Mouse (Mus musculus) colon, adult 2 months (tissue): ENCODE measurements around the gene Spaar. TPM values are rescaled to one million over a fixed set of nuclear protein-coding genes. Genes with fewer than 3 reads are reported as not detected.

Source experiments
- polyA plus RNA-seq: library from polyadenylated mRNA; depleted of rRNA; stranded (reverse); fragments of >200 nt; gene quantifications from 2 replicates; pipeline ENCODE4 v1.2.3, GENCODE M21; 2012; rRNA removed

Gene Spaar
- 0.89 and 1.2 TPM in 2 replicates for polyA plus RNA-seq

DNA sequence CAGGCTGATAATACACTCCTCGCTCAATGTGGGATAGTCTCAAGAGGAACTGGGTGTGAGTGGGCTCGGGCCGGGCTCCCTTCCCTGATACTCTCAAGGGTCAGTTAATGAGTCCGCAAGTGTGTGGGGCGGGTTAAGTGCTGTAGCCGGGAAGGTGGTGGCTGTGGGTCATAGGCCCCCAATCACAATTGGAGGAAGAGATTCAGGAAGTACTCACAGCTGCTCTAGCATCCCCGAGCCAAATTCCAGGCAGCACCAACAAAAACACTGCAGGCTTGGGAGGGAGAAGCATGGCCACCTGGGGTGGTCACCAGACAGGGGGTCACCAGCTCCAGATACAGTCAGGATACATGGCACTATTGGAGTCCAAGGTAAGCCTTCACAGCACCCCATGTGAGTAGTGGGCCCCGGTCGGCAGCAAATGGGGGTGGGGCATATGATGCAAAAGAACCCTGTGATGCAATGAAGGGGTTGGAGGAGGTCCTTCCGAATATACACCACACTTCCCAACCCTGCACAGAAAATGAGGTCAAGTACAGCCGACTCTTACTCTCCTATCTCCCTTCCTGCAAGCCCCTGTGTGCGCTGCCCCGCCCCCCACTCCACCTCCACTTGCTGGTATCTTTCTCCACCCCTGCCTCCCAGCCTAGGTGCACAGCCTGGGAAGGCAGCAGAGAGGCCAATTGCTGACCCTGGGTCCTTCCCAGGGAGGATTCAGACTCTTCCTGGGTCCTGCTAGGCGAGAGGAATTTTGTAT, at the start of gene Spaar:
Gene Spaar, plus strand, starts transcription at position 241 of the 757 bp plus-strand sequence.

DNA sequence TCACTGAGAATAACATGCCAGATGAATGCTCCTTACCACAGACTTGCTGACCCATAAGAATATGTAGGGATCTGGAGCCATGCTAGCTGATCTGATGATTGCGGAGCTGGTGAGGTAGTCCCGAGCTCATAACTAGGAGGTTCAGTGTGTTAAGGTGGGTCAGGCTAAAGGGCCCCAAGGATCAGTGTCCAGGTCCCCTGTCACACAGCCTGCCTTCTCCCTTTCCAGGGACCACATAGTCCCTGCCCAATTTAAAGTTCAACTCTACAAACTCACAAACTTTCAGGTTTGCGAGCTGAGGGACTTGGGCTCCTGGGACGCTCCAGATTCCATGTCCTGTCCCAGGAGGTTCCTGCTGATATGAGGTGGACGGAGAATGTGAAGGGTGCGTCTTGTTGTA, 29.1 kb upstream of the Spaar start, which contains the start of gene Olfr70:
Gene Olfr70, minus strand, starts transcription at position 101 of the 400 bp plus-strand sequence.

DNA sequence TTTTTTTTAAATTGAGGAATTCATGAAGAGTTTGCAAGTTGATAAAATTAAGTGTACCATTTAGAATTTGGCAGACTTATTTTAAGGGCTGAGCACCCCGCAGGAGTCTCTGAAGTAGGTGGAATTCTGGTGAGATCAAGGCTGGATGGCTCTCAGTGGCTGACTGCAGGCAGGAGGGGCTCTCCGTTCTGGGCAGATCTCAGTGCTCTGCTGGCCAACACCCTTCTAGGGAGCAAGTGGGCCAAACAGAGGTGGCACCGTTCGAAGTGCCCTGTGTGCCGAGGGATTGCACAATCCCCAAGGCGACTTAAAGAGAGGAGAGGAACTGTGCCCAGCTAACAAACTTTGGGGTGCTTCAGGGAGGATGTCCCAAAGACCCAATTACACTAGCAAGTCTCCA, 20.0 kb upstream of the Spaar start, which contains the start of gene Olfr71:
Gene Olfr71, minus strand, starts transcription at position 387 of the 400 bp plus-strand sequence.

DNA sequence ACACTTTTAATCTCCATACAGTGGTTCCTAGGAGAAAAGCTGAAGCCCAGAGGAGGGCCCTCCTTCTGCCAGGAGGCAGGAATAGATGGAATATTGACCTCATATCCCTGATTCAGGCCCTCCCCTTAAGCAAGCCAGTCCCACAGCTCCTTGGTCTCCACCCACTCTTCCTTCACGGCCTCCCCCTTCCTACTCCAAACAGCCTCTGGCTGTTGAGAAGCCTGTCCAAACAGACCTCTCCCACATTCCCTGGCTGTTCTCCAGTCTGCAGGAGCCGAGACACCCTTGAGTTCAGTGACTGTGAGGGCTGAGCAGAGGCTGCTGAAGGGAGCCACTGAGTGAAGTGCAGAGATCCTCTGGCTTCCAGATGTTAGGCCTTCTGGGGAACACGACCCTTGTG, 2.8 kb upstream of the Spaar start, which contains the start of gene Hrct1:
Gene Hrct1, plus strand, starts transcription at position 194 of the 400 bp plus-strand sequence.

DNA sequence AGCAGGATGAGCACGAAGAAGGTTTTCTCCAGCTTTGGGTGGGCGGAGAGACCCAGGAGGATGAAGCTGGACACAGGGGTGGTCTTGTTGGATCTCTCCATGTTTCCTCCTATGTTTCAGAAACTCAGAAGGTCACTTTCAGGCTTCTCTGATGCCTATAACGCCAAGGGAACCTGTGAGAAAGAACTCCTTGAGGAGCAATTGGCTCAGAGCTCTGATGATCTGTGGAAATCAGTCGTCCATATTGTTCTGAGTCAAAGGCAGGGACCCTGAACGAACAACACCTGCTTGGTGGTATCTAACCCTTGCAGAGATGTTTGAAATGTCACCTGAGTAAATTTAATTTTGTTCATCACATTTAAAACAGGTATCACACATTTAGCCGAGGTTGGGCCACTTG, 41.1 kb downstream of the Spaar start, which contains the start of gene Olfr159:
Gene Olfr159, minus strand, starts transcription at position 101 of the 400 bp plus-strand sequence.

Other genes starting within 250 kb of the Spaar start
- 0.54 and 1.1 TPM in 2 replicates for gene Sit1, start 246.3 kb upstream of the Spaar start, polyA plus RNA-seq
- 347 and 577 TPM in 2 replicates for gene Ccdc107, start 237.1 kb upstream of the Spaar start, polyA plus RNA-seq
- 49.5 and 64.1 TPM in 2 replicates for gene Arhgef39, start 230.3 kb upstream of the Spaar start, polyA plus RNA-seq
- gene Car9, start 223.1 kb upstream of the Spaar start, polyA plus RNA-seq, result 70.7 and 71.6 TPM in 2 replicates
- gene Tpm2, start 206.3 kb upstream of the Spaar start, polyA plus RNA-seq, result 199 and 235 TPM in 2 replicates
- gene Creb3, start 167.7 kb upstream of the Spaar start, polyA plus RNA-seq, result 93.5 and 113 TPM in 2 replicates
- 98.4 and 102 TPM in 2 replicates for gene Tln1, start 167.3 kb upstream of the Spaar start, polyA plus RNA-seq
- 56.1 and 75.5 TPM in 2 replicates for gene Rgp1, start 151.3 kb upstream of the Spaar start, polyA plus RNA-seq
- 13.0 and 13.3 TPM in 2 replicates for gene Gba2, start 151.2 kb upstream of the Spaar start, polyA plus RNA-seq
- gene Msmp, start 145.5 kb upstream of the Spaar start, polyA plus RNA-seq, result 0.17 TPM in 1 of 2 replicates, not detected in the other
- 18.2 and 19.2 TPM in 2 replicates for gene Npr2, start 98.1 kb upstream of the Spaar start, polyA plus RNA-seq
- 1.1 and 1.9 TPM in 2 replicates for gene Spag8, start 76.4 kb upstream of the Spaar start, polyA plus RNA-seq
- 72.2 and 79.4 TPM in 2 replicates for gene Hint2, start 73.6 kb upstream of the Spaar start, polyA plus RNA-seq
- gene Tmem8b, start 61.1 kb upstream of the Spaar start, polyA plus RNA-seq, result 9.2 and 11.0 TPM in 2 replicates
- 0.10 TPM in 1 of 2 replicates, not detected in the other for gene Fam221b, start 60.9 kb upstream of the Spaar start, polyA plus RNA-seq
- gene Olfr70, start 29.2 kb upstream of the Spaar start, polyA plus RNA-seq, result not detected in 2 replicates
- not detected in 2 replicates for gene Olfr71, start 19.8 kb upstream of the Spaar start, polyA plus RNA-seq
- 2.2 and 3.1 TPM in 2 replicates for gene Hrct1, start 2.8 kb upstream of the Spaar start, polyA plus RNA-seq
- gene Olfr159, start 41.0 kb downstream of the Spaar start, polyA plus RNA-seq, result not detected in 2 replicates
- 0.10 and 0.21 TPM in 2 replicates for gene Olfr156, start 93.9 kb downstream of the Spaar start, polyA plus RNA-seq
- gene Olfr157, start 110.2 kb downstream of the Spaar start, polyA plus RNA-seq, result 0.08 and 0.15 TPM in 2 replicates
- not detected in 2 replicates for gene Olfr155, start 121.5 kb downstream of the Spaar start, polyA plus RNA-seq
- gene Reck, start 145.5 kb downstream of the Spaar start, polyA plus RNA-seq, result 7.8 and 8.0 TPM in 2 replicates
- gene Glipr2, start 227.4 kb downstream of the Spaar start, polyA plus RNA-seq, result 9.1 and 12.6 TPM in 2 replicates